Mouse (Mus musculus) small intestine, adult 2 months (tissue): ENCODE results near the gene Gpm6b.

ENCODE experiments used
- CTCF ChIP-seq: fragments of 200-500 bp; IDR thresholded peaks from 2 replicates; pipeline ENCODE4 v1.5.1; 2012; ENCODE audit warnings: low read depth, mild to moderate bottlenecking, control low read depth, inconsistent platforms, low read length, moderate library complexity, mixed read lengths; ENCODE audit not compliant: insufficient replicate concordance, insufficient read length; ENCODE audit errors: extremely low read depth
- POLR2A ChIP-seq: fragments of 200-500 bp; IDR thresholded peaks from 2 replicates; pipeline ENCODE4 v1.6.1; 2012; ENCODE audit warnings: low read depth, mild to moderate bottlenecking, control low read depth, inconsistent platforms, low read length, moderate library complexity

DNA sequence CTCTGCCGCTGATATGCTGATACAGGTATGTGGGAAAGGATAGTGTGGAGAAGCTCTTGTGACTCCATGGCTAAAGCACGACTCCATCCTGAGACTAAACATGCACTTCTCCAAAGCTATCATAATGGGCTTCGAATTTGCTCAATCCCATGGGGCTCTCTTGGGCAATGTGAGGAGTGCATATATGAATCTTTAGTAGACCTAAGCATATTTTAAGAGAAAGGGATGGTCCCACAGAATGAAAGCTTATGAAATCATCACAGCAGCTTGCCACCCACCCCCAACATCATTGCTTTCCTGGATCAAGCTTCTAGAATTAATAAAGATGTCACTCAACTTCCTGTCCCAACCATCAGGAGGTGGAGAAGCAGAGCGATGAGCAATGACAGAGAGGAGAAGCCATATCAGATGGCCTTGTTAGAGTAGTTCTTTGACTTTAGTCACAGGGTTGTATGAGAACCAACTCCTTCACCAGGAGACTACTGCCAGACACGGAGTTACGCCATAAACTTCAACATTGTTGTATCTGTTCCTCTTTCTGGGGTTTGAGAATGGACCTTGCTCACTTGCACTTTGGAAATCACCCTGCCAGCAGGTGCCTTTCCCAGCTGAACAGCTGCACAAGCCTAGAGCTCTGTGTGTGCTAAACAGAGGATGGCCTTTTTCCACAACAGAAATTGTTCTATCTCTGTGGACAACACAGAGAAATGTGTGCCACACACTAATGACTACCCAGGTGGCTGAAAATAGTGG is 8.0 kb upstream of the Gpm6b start:
- no peak for TF ChIP-seq POLR2A
- TF ChIP-seq CTCF, result no peak
